17 mouse cellular contexts compared by ENCODE assay signal in genomic region chr7:111455541-111455940, GRCm38 (mm10).
"Had no signal": no experiment of that assay in that cellular context is flagged by ENCODE, and none has a peak within 500 bp of the region (broad histone marks: within the 10 kb centered on the region; RNA-seq: fewer than 3 reads in every experiment).

No protein-coding gene starts in this region.

- H3K9me3 ChIP-seq: lung, embryonic 15.5 days; midbrain, embryonic 13.5 days; midbrain, embryonic 15.5 days; neural tube, embryonic 12.5 days had no signal

- H3K27ac ChIP-seq: lung, embryonic 15.5 days; macrophage; midbrain, embryonic 13.5 days; midbrain, embryonic 15.5 days; neural tube, embryonic 12.5 days had no signal

- H3K4me1 ChIP-seq: megakaryocyte, embryonic 14.5 days; midbrain, embryonic 15.5 days; neural tube, embryonic 12.5 days had no signal

- H3K27me3 ChIP-seq: lung, embryonic 15.5 days; megakaryocyte, embryonic 14.5 days; midbrain, embryonic 13.5 days; midbrain, embryonic 15.5 days; neural tube, embryonic 12.5 days had no signal

- H3K4me2 ChIP-seq: lung, embryonic 15.5 days; midbrain, embryonic 11.5 days; midbrain, embryonic 13.5 days; midbrain, embryonic 15.5 days; neural tube, embryonic 12.5 days had no signal

- DNase-seq: liver, postnatal 0 days; lung, adult 2 months; lung, postnatal 14 days; lung, postnatal 36 days; right cerebral cortex, postnatal 14 days; spleen, adult 18-20 months; thymus, adult 18-20 months; thymus, postnatal 14 days; thymus, postnatal 36 days had no signal

- H3K36me3 ChIP-seq: lung, embryonic 15.5 days; midbrain, embryonic 13.5 days; midbrain, embryonic 15.5 days; neural tube, embryonic 12.5 days had no signal

- H3K4me3 ChIP-seq: lung, embryonic 15.5 days; megakaryocyte, embryonic 14.5 days; midbrain, embryonic 13.5 days; midbrain, embryonic 15.5 days; neural tube, embryonic 12.5 days had no signal

- H3K9ac ChIP-seq: liver, postnatal 0 days; lung, embryonic 15.5 days; midbrain, embryonic 13.5 days; midbrain, embryonic 15.5 days; neural tube, embryonic 12.5 days had no signal

- ATAC-seq: liver, postnatal 0 days; lung, postnatal 0 days; midbrain, embryonic 13.5 days; midbrain, embryonic 15.5 days had no signal
